Mouse (Mus musculus): ENCODE measurements at regions not wholly inside any gene's neighbourhood (a gene's known extent, or its start where the extent isn't known, plus 50 kb on each side); places are given as distances from the start of the nearest gene placed in this dataset.
A peak's percentile ranks its signal among the peaks of the same experiment; 100 is the strongest.

DNA sequence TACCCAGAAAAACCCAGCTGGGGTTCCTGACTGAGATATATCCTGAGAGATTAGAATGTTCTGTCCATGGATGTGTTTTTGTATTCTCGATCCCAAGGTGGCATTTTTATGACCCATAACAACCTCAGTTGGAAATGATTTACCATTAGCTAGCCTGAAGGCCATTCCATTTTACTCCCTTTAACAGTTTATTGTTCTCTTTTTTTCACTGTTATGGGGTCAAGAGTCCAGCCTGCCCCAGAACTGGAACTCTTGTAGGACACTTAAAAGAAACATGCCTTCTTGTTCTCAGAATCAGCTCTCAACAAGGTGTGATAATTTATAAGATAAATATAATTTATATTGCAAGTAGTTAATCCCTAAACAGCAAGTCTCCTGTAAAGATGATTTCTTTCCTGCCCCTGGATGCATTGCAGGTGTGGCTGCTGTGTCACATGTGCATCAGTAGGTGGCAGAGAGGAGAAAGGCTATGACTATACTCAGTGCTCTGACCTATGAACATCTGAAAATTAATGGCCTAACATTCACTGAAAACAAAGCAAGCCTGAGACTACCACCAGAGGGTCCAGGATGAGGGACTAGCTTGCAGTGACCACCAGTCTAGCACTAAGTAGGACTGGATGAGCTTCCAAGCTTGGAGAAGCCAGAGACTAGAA, 181.6 kb upstream of the Gm527 start:
- H3K27ac ChIP-seq, result 0 out of 2 replicates have a peak overlapping the region, but pooled peaks have one; percentile 25
- no peaks in the 10 kb centered on the region for H3K27me3 ChIP-seq (ENCODE audit: insufficient read depth, low read length)
- no peaks in the 10 kb centered on the region for H3K36me3 ChIP-seq (ENCODE audit: insufficient read depth, low read length)
- H3K9ac ChIP-seq (ENCODE audit: low read depth, low read length), result no peak overlapping the region
- ATAC-seq (replicated peaks; ENCODE audit: low FRiP score, low read depth) (peak; percentile 79), DNase-seq (ENCODE audit: low spot score) (peak; percentile 27)
- TF ChIP-seq CTCF (IDR thresholded peaks at IDR 0.05; ENCODE audit: low read depth), result peak; percentile 26; the same call in 1 of the 2 replicates
- H3K4me1 ChIP-seq (replicated peaks; ENCODE audit: insufficient read depth, low read length), result no peaks in the 10 kb centered on the region
- no peak overlapping the region for H3K4me3 ChIP-seq (replicated peaks; ENCODE audit: low read depth, low read length)
- no peaks in the 10 kb centered on the region for H3K9me3 ChIP-seq (replicated peaks; ENCODE audit: low read length)
- 3% methylated on average over 1 of the region's 1 CpGs for WGBS
- no peak overlapping the region for H3K4me2 ChIP-seq (ENCODE audit: low read length)

DNA sequence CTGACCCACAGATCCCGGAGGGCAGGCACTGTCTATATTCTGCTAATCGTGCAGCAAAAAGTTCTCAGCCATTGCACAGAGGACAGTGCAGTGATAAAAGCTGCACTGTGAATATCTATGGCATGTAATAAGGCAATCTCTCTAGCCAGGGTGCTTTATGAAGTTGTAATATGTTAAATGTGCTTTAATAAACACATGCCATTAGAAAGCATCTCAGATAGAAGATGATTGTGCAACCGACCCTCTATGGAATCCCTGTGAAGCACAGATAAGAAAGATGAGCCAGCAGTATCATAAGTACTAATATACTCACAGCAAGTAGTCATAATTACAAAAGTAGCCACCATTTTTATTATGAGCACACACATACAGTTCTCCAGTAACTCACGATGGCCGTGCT, 214.3 kb upstream of the Gm527 start:
- TF ChIP-seq CTCF (IDR thresholded peaks at IDR 0.05; ENCODE audit: low read depth), result no peak
- Histone ChIP-seq H3K4me3 (replicated peaks; ENCODE audit: low read depth, low read length) (no peak overlapping the region), H3K36me3 (ENCODE audit: insufficient read depth, low read length) (no peaks in the 10 kb centered on the region), H3K4me1 (replicated peaks; ENCODE audit: insufficient read depth, low read length) (no peaks in the 10 kb centered on the region), H3K9me3 (replicated peaks; ENCODE audit: low read length) (no peaks in the 10 kb centered on the region), H3K27ac (no peak overlapping the region), H3K27me3 (ENCODE audit: insufficient read depth, low read length) (no peaks in the 10 kb centered on the region), H3K9ac (ENCODE audit: low read depth, low read length) (no peak overlapping the region), H3K4me2 (ENCODE audit: low read length) (no peak overlapping the region)
- WGBS, result 89% methylated on average over 5 of the region's 5 CpGs
- ATAC-seq (replicated peaks; ENCODE audit: low FRiP score, low read depth) (no peak), DNase-seq (ENCODE audit: low spot score) (no peak)

DNA sequence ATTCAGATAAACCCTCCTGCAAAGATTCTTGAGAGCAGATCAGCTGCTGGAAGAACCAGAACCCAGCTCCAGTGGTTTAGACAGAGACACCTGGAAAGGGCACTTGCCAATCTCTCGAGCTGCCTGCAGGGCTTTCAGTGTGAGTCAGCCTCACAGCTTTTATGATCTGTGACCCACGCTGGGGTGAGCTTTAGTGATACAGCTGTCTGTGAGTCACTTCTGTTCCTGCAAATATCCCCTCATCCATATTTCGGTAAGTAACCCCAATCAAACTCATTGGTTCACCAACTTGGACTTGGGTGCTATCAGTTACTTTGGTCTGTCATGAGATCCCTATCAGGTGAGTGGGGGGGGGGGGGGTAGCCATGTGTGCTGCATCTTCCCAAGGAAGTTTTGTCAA, 216.6 kb upstream of the Gm527 start:
- no peaks in the 10 kb centered on the region for H3K27me3 ChIP-seq (ENCODE audit: insufficient read depth, low read length)
- no peak overlapping the region for H3K9ac ChIP-seq (ENCODE audit: low read depth, low read length)
- ATAC-seq (replicated peaks; ENCODE audit: low FRiP score, low read depth) (no peak), DNase-seq (ENCODE audit: low spot score) (no peak)
- H3K4me3 ChIP-seq (replicated peaks; ENCODE audit: low read depth, low read length), result no peak overlapping the region
- no peaks in the 10 kb centered on the region for H3K4me1 ChIP-seq (replicated peaks; ENCODE audit: insufficient read depth, low read length)
- TF ChIP-seq CTCF (IDR thresholded peaks at IDR 0.05; ENCODE audit: low read depth), result no peak
- 59% methylated on average over 3 of the region's 3 CpGs for WGBS
- no peaks in the 10 kb centered on the region for H3K9me3 ChIP-seq (replicated peaks; ENCODE audit: low read length)
- H3K36me3 ChIP-seq (ENCODE audit: insufficient read depth, low read length), result no peaks in the 10 kb centered on the region
- H3K4me2 ChIP-seq (ENCODE audit: low read length), result no peak overlapping the region
- no peak overlapping the region for H3K27ac ChIP-seq

DNA sequence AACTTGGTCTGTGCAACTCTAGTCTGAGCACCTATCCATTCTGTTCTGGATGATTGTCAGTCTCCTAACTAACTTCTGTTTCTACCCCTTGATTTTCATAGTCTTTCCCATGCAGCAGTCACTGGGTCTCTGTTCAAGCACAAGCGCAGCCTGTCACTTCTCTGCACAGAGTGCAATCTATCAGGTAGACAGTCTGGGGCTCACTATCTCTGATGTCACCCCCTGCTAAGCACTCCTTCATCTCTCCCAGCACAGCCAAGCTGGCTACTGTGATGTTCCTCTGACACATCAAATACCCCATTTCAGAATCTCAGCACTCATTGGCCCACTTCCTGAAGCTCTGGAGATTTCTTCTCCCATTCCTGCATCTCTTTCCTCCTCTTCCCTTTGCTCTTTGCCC, 220.9 kb upstream of the Fscb start:
- ATAC-seq (replicated peaks; ENCODE audit: low FRiP score, low read depth) (no peak), DNase-seq (ENCODE audit: low spot score) (no peak)
- 91% methylated on average over 1 of the region's 1 CpGs for WGBS
- H3K9me3 ChIP-seq (replicated peaks; ENCODE audit: low read length), result no peaks in the 10 kb centered on the region
- H3K36me3 ChIP-seq (ENCODE audit: insufficient read depth, low read length), result no peaks in the 10 kb centered on the region
- no peak overlapping the region for H3K9ac ChIP-seq (ENCODE audit: low read depth, low read length)
- no peak for TF ChIP-seq CTCF (IDR thresholded peaks at IDR 0.05; ENCODE audit: low read depth)
- no peak overlapping the region for H3K4me2 ChIP-seq (ENCODE audit: low read length)
- no peak overlapping the region for H3K27ac ChIP-seq
- H3K27me3 ChIP-seq (ENCODE audit: insufficient read depth, low read length), result no peaks in the 10 kb centered on the region
- H3K4me1 ChIP-seq (replicated peaks; ENCODE audit: insufficient read depth, low read length), result no peaks in the 10 kb centered on the region
- H3K4me3 ChIP-seq (replicated peaks; ENCODE audit: low read depth, low read length), result no peak overlapping the region

DNA sequence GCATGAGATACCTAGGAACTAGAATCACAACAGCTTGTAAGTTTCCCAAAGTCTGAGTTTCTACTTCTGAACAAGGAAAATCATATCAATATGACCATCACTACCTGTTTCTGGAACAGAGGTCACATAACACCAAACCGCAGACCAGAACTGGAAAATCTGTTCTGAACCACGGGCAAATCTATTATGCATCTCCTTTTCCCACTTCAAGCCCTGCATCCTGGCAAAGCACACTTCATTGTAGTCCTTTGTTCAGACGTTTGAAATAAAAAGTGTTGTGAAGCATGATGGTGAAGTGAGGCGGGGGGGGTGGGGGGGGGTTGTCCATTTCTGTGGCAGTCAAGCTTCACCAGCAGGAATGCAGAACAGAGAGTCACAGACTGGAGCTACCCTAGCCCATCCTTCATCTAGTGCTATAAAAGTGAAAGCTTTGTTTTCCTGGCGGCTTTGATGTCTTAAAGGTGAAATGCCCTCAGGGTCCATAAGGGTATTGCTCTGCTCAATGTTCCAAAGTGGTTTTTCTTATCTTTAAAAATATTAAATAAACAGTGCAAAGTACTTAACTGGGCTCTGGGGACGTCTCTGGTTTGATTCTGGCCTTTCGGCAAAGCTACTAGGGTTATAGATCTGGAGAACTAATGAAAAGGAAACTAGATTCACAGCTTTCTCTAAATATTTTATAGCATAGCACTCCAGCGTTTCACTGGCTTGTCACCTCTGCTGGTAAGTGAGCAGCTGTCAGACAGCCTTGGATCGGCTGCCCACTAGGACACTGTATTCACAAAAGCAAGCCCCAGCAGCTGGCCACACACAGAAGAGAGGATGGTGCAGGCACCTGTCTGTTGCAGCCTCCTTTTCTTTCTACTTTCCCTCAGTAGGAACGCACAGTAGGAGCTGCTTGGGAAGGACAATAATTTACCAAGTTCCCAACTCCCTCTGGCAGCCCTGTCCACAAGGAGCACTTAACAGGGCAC, 218.0 kb upstream of the Fscb start:
- H3K27ac ChIP-seq, result 0 out of 2 replicates have a peak overlapping the region, but pooled peaks have one; percentile 0
- peak; percentile 79 for ATAC-seq (replicated peaks; ENCODE audit: low FRiP score, low read depth)
- peak overlapping the region; percentile 17; the same call in 1 of the 2 replicates for H3K4me2 ChIP-seq (ENCODE audit: low read length)

DNA sequence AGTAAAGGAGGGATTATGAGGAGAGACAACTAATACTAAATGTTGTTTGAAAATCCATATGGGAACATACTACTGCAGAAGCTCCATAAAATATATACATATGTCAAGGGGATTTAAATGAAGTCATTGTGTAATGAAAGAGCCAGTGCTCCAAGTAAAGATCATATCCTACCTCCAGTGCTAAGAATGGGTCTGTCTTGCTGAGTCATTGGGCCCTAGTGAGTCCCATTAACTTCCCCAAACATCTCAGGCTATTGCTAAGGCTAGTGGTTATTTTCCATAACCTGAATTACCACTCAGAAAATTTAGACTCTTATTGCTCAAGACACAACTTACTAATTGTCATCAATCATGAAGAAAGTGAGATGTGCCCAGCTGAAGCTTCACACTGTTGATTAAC, 215.2 kb upstream of the Fscb start:
- Histone ChIP-seq H3K27ac (no peak overlapping the region), H3K9me3 (replicated peaks; ENCODE audit: low read length) (no peaks in the 10 kb centered on the region), H3K4me2 (ENCODE audit: low read length) (no peak overlapping the region), H3K27me3 (ENCODE audit: insufficient read depth, low read length) (no peaks in the 10 kb centered on the region), H3K4me1 (replicated peaks; ENCODE audit: insufficient read depth, low read length) (no peaks in the 10 kb centered on the region), H3K4me3 (replicated peaks; ENCODE audit: low read depth, low read length) (no peak overlapping the region), H3K36me3 (ENCODE audit: insufficient read depth, low read length) (no peaks in the 10 kb centered on the region), H3K9ac (ENCODE audit: low read depth, low read length) (no peak overlapping the region)
- TF ChIP-seq CTCF (IDR thresholded peaks at IDR 0.05; ENCODE audit: low read depth), result no peak
- no peak for ATAC-seq (replicated peaks; ENCODE audit: low FRiP score, low read depth)
- DNase-seq (ENCODE audit: low spot score), result no peak

More for the DNA sequence above, 218.0 kb upstream of the Fscb start:
- Histone ChIP-seq H3K4me1 (replicated peaks; ENCODE audit: insufficient read depth, low read length) (no peaks in the 10 kb centered on the region), H3K27me3 (ENCODE audit: insufficient read depth, low read length) (no peaks in the 10 kb centered on the region), H3K9ac (ENCODE audit: low read depth, low read length) (no peak overlapping the region), H3K4me3 (replicated peaks; ENCODE audit: low read depth, low read length) (no peak overlapping the region), H3K9me3 (replicated peaks; ENCODE audit: low read length) (no peaks in the 10 kb centered on the region), H3K36me3 (ENCODE audit: insufficient read depth, low read length) (no peaks in the 10 kb centered on the region)
- WGBS, result 11% methylated on average over 10 of the region's 10 CpGs
- TF ChIP-seq CTCF (IDR thresholded peaks at IDR 0.05; ENCODE audit: low read depth), result no peak
- DNase-seq (ENCODE audit: low spot score), result peak; percentile 23

All from kidney, postnatal 0 days (tissue).